Mouse (Mus musculus) limb, embryonic 14.5 days (tissue): ENCODE measurements around the gene Med17. TPM values are rescaled to one million over a fixed set of nuclear protein-coding genes. Genes with fewer than 3 reads are reported as not detected.

Source experiments
- ATAC-seq: fragments of 200-750 bp; cut with Nextera tagmentation; 2 replicates; pipeline ENCODE4 v1.8.0; 2017; ENCODE audit warnings: low read depth, moderate number of reproducible peaks, moderate TSS enrichment; ENCODE audit not compliant: low FRiP score
- DNase-seq: peaks from one replicate; pipeline ENCODE4 v3.0.0-alpha.2; 2015; ENCODE audit warnings: low spot score
- H3K27ac ChIP-seq: fragments of 300-500 bp; sonication (generic); replicated peaks from 2 replicates; pipeline ENCODE4 v1.5.1; 2014; ENCODE audit warnings: low read depth, mild to moderate bottlenecking, low read length, moderate library complexity, mixed read lengths
- H3K27me3 ChIP-seq: fragments of 300-500 bp; sonication (generic); 2 replicates; pipeline ENCODE4 v1.6.1; 2014; ENCODE audit warnings: low read length, mixed read lengths; ENCODE audit not compliant: control insufficient read depth, insufficient read depth
- H3K36me3 ChIP-seq: fragments of 300-500 bp; sonication (generic); 2 replicates; pipeline ENCODE4 v1.6.1; 2014; ENCODE audit warnings: mild to moderate bottlenecking, low read length, moderate library complexity, mixed read lengths; ENCODE audit not compliant: control insufficient read depth, insufficient read depth
- H3K4me1 ChIP-seq: fragments of 300-500 bp; sonication (generic); 2 replicates; pipeline ENCODE4 v1.6.1; 2014; ENCODE audit warnings: antibody characterized with exemption, low read length, mixed read lengths; ENCODE audit not compliant: control insufficient read depth, insufficient read depth
- H3K4me2 ChIP-seq: fragments of 300-500 bp; sonication (generic); replicated peaks from 2 replicates; pipeline ENCODE4 v1.6.1; 2014; ENCODE audit warnings: low read depth, mild to moderate bottlenecking, low read length, moderate library complexity; ENCODE audit not compliant: severe bottlenecking
- H3K4me3 ChIP-seq: fragments of 300-500 bp; sonication (generic); replicated peaks from 2 replicates; pipeline ENCODE4 v1.5.1; 2014; ENCODE audit warnings: low read length
- H3K9ac ChIP-seq: fragments of 300-500 bp; sonication (generic); 2 replicates; pipeline ENCODE4 v1.6.1; 2014; ENCODE audit warnings: mild to moderate bottlenecking, low read depth, low read length, moderate library complexity; ENCODE audit not compliant: severe bottlenecking
- H3K9me3 ChIP-seq: fragments of 300-500 bp; sonication (generic); 2 replicates; pipeline ENCODE4 v1.6.1; 2016; ENCODE audit warnings: low read length; ENCODE audit not compliant: control insufficient read depth
- POLR2A ChIP-seq: fragments of 200-500 bp; IDR thresholded peaks from 2 replicates; pipeline ENCODE4 v1.8.0; 2012; ENCODE audit warnings: inconsistent platforms, mild to moderate bottlenecking, moderate library complexity, borderline replicate concordance; ENCODE audit not compliant: insufficient read depth, insufficient read length; ENCODE audit errors: extremely low read depth
- WGBS: fragments of 180-500 bp; shearing (Covaris S2); extraction: QIAGEN DNeasy Blood & Tissue Kit; methylation state at CpG from one replicate; pipeline ENCODE4 v1.1.7; 2014; 5-methylcytosine and 5-hydroxymethylcytosine counted together
- polyA plus RNA-seq, 2 experiments: library from polyadenylated mRNA; depleted of rRNA in 1 of 2; stranded (reverse) in 1 of 2; unstranded in 1 of 2; fragments of >200 nt; fragmentation: Nextera tagmentation in 1 of 2; extraction: Ambion mirVana in 1 of 2; gene quantifications; 2 replicates each; pipeline versions ENCODE4 v1.2.1 to v1.2.3; 2012 to 2014

The Med17 gene
- polyA plus RNA-seq, 2 experiments: 33.6 to 46.4 TPM

GRCm38 (mm10) chr9:15288402-15288801 is 8.7 kb upstream of the Med17 start:
- Histone ChIP-seq H3K9me3 (no peaks in the 10 kb centered on the region), H3K9ac (no peak overlapping the region), H3K4me3 (no peak overlapping the region), H3K36me3 (0 out of 2 replicates have a peak, but pooled peaks cover 3% of the 10 kb centered on the region), H3K4me1 (no peaks in the 10 kb centered on the region), H3K27me3 (no peaks in the 10 kb centered on the region), H3K27ac (no peak overlapping the region), H3K4me2 (no peak overlapping the region)
- no peak for ATAC-seq
- DNase-seq: no peak
- no peak for TF ChIP-seq POLR2A
- WGBS: 91% methylated on average over 3 of the region's 3 CpGs

GRCm38 (mm10) chr9:15287846-15288245 is 8.1 kb upstream of the Med17 start:
- H3K9me3 ChIP-seq: no peaks in the 10 kb centered on the region
- no peak overlapping the region for H3K9ac ChIP-seq
- no peaks in the 10 kb centered on the region for H3K4me1 ChIP-seq
- TF ChIP-seq POLR2A: no peak
- 0 out of 2 replicates have a peak, but pooled peaks cover 3% of the 10 kb centered on the region for H3K36me3 ChIP-seq
- no peak overlapping the region for H3K4me3 ChIP-seq
- 55% methylated on average over 6 of the region's 6 CpGs for WGBS
- ATAC-seq: no peak
- H3K27me3 ChIP-seq: no peaks in the 10 kb centered on the region
- H3K27ac ChIP-seq: no peak overlapping the region
- DNase-seq: no peak
- H3K4me2 ChIP-seq: no peak overlapping the region

- no peaks in the 10 kb centered on the region for H3K27me3 ChIP-seq
- 0 out of 2 replicates have a peak, but pooled peaks cover under 1% of the 10 kb centered on the region for H3K36me3 ChIP-seq
- peaks cover 4% of the 10 kb centered on the region for H3K4me1 ChIP-seq
- H3K9me3 ChIP-seq: no peaks in the 10 kb centered on the region
- H3K27ac ChIP-seq: no peak overlapping the region
- H3K4me3 ChIP-seq: no peak overlapping the region
- WGBS: 70% methylated on average over 3 of the region's 3 CpGs
- H3K4me2 ChIP-seq: no peak overlapping the region
- ATAC-seq: no peak
- no peak for TF ChIP-seq POLR2A
- DNase-seq: no peak
- no peak overlapping the region for H3K9ac ChIP-seq
Observed at GRCm38 (mm10) chr9:15285443-15285842, 5.7 kb upstream of the Med17 start.

- no peak for ATAC-seq
- H3K4me2 ChIP-seq: peak overlapping the region; percentile 60
- H3K27ac ChIP-seq: peak overlapping the region; percentile 63; the same call in 1 of the 2 replicates
- peak overlapping the region; percentile 94 for H3K4me3 ChIP-seq
- H3K4me1 ChIP-seq: peaks cover 12% of the 10 kb centered on the region
- DNase-seq: no peak
- H3K36me3 ChIP-seq: peaks cover 11% of the 10 kb centered on the region
- peak overlapping the region; percentile 98 for H3K9ac ChIP-seq
- TF ChIP-seq POLR2A: no peak
- H3K9me3 ChIP-seq: no peaks in the 10 kb centered on the region
- 50% methylated on average over 5 of the region's 5 CpGs for WGBS
- no peaks in the 10 kb centered on the region for H3K27me3 ChIP-seq
Observed at GRCm38 (mm10) chr9:15280491-15280879, 754 bp upstream of the Med17 start.

- no peak; the same call in 1 of the 2 replicates for ATAC-seq
- H3K9ac ChIP-seq: peak overlapping the region; percentile 98
- H3K27me3 ChIP-seq: no peaks in the 10 kb centered on the region
- H3K4me3 ChIP-seq: peak overlapping the region; percentile 94
- peak overlapping the region; percentile 86 for H3K27ac ChIP-seq
- 8% methylated on average over 19 of the region's 19 CpGs for WGBS
- no peak for DNase-seq
- H3K9me3 ChIP-seq: no peaks in the 10 kb centered on the region
- no peak for TF ChIP-seq POLR2A
- H3K36me3 ChIP-seq: peaks cover 24% of the 10 kb centered on the region
- H3K4me1 ChIP-seq: peaks cover 12% of the 10 kb centered on the region
- peak overlapping the region; percentile 60 for H3K4me2 ChIP-seq
Observed at GRCm38 (mm10) chr9:15279139-15279648, 537 bp downstream of the Med17 start.

GRCm38 (mm10) chr9:15278343-15278742 is 1.4 kb downstream of the Med17 start:
- Histone ChIP-seq H3K4me3 (no peak overlapping the region), H3K9me3 (no peaks in the 10 kb centered on the region), H3K4me1 (peaks cover 12% of the 10 kb centered on the region), H3K9ac (no peak overlapping the region), H3K27ac (no peak overlapping the region), H3K27me3 (no peaks in the 10 kb centered on the region), H3K4me2 (no peak overlapping the region), H3K36me3 (peaks cover 33% of the 10 kb centered on the region)
- DNase-seq (no peak), ATAC-seq (no peak)
- 96% methylated on average over 3 of the region's 3 CpGs for WGBS
- no peak for TF ChIP-seq POLR2A
